Mouse (Mus musculus) spleen, postnatal 14 days (tissue): ENCODE results near the gene Ttc1.

Experiments used
- DNase-seq, 2 experiments: peaks; one replicate each; pipeline ENCODE4 v3.0.0; 2021 to 2022; ENCODE audit warnings: low spot score in 2 of 2

The Ttc1 gene

GRCm38 (mm10) chr11:43747233-43748226 lies at the start of gene Ttc1:
Ttc1 (minus strand) TSS chr11:43748008.
- DNase-seq: peak; percentile 87 to 94

DNA sequence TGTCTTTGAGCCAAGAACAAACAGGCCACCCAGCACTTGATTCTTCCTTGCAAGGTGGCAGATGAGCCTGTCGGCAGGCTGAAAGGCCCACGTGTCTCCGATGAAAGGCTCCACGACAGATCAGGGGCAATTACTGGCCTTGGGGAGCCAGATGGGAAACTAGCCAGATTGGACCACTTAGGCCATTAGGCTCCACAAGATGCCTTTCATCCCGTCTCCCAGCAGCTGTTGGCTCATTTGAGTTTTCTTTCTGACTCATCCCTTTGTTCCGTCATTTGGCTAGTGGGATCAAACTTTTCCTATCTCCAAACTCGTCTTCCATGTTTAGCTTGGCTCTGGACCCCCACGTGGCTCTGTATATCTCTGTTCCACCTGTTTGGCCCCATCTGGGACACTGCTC lies 48.2 kb upstream of the Ttc1 start:
- no peak for DNase-seq

- DNase-seq: no peak
Observed at GRCm38 (mm10) chr11:43790446-43790845, 42.6 kb upstream of the Ttc1 start.

- DNase-seq: peak in 1 of 2 experiments; percentile 31
Observed at GRCm38 (mm10) chr11:43783772-43784171, 36.0 kb upstream of the Ttc1 start.

DNA sequence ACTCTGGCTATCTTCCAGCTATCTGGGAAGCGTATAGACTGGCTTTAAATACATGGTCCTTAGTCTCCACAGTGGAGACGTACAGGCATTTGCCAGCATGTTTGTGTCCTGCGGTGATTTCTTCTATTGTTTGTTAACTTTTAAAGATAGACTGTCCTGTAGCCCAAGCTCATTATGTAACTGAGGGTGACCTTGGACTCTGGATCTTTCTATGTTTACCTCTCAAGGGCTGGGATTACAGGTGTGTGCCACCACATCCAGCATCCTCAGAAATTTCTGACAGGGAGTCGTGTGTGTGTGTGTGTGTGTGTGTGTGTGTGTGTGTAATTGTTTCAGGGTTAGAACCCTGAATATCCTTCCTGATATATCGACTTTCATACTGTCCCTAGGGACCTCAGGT lies 35.3 kb upstream of the Ttc1 start:
- DNase-seq: no peak

DNA sequence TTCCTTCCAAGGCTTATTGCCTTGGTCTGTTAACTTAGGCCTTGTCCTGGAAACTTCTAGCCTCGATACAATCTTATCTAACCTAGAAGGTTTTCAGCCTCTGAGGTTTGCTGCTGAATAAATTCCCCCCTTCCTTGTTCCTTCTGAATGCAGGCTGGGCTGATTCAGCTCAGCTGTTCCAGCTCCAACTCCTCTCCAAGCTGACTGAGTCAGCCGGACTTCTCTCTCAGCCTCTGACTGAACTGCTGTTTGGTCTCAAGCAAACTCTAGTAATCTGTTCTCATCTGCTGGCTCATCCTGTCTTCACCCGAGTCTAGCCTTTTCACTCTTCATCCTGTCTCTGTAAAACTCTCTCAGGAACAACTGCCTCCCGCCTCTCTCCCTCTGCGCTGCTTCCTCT lies 31.7 kb upstream of the Ttc1 start:
- DNase-seq: no peak

GRCm38 (mm10) chr11:43776324-43776694 lies 28.5 kb upstream of the Ttc1 start:
- no peak for DNase-seq

DNA sequence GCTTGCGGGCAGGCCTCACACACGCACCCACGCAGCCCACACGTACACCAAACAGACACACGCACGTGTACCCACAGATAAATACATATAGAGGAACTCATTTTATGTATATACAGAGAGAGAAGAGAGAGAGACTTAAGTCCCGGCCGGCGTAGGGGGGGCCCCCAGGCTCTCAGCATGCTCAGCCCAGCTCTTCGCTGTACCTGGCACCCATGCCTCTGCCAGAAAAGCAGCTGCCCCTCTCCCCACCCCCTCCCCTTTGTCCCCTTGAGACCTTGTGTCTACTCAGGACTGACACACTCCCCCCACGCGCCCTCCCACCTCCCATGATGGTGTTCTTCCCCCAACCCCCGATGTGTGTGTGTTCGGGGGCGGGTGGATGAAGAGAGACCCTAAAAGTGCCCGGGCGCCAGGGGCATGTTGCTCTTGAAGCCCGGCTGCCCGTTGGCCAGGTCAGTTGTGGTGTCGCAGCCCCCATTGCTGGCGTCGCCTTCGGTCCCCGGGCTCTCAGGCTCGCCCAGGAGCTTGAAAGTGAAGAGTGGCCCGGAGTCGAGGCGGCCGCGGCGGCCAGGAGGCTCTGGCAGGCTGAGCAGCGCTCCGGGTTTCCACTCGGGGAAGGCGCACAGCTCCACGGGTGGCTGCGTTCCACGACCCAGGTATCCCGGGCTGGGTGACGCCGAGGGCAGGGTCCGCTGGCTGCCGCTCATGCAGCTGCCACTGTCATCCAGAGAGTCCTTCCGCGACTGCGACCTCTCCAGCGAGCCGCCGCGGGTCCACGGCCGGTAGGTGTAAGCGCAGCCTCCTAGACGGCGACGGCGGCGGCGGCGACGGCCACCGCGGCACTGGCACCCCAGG lies 27.9 kb upstream of the Ttc1 start:
- DNase-seq: peak in 1 of 2 experiments; percentile 1

- no peak for DNase-seq
Observed at GRCm38 (mm10) chr11:43773725-43774124, 25.9 kb upstream of the Ttc1 start.

DNA sequence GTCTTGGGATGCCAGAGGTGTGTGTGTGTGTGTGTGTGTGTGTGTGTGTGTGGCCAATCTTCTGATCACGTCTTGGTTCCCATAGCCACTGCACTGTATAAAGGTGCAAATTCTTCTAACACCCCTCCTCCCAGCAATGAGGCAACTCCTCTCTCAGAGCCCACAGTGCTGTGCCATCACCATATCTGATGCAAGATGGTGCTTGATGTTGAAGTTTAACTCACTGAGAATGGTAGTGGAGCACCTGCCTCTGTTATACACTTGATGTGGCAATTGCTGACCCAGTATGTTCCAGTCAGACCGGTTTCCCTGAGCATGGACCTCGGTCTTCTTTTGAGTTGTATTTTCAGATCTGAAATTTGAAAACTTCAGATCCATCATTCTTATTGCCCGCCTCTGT lies 22.3 kb upstream of the Ttc1 start:
- DNase-seq: no peak

- no peak for DNase-seq
Observed at GRCm38 (mm10) chr11:43767749-43768148, 19.9 kb upstream of the Ttc1 start.

DNA sequence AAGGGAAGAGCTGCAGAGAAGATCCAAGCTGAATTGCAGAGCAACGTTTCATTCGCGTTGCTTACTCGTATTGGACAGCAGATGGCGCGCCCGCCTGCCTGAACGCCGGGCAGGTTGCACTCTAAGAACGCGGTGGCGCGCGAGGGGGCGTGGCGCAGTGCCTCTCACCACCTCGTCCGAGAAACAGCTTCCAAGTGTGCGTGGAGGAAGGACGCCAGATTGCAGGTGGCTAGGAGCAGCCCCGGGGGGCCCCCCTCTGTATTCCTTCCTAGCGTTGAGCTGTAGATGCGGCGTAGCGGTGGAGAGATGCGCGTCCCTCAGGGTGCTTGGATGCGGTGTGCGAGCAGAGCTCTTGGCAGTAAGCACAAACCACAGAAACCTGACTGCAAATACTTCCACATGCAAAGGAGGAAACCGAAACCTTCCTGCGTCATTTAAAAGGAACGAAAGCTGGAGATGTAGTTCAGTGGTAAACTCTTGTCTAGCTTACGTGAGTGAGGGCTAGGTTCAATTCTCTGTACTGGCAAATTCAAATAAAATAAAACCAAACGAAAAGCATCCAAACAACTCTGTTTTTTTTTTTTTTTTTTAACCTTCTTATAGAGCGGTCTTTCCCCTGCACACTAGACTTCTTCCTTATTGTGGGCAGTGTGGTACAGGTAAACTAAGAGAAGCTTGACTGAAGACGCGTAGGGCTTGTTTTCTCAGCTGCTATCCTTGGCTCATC lies 19.3 kb upstream of the Ttc1 start:
- peak; percentile 34 to 58 for DNase-seq

DNA sequence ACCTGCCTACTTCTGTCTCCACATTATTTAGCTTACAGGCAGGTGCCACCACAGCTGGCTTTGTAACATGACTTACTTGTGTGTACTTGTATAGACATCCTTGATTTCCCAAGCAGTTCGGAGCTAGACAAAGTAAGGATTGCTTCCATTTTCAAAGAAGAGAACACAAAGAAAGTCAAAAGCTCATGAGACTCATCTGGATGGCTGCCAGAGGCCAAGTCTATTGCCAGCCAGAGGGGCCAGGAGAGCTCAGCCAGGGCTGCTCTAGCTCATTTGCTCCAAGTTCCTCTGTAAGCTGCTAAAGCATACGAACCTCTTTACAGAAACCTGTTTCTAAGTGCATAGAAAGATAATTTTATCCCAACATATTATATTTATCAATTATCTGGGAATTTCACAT lies 10.6 kb upstream of the Ttc1 start:
- no peak for DNase-seq

GRCm38 (mm10) chr11:43755411-43755810 lies 7.6 kb upstream of the Ttc1 start:
- DNase-seq: no peak

GRCm38 (mm10) chr11:43754568-43754967 lies 6.8 kb upstream of the Ttc1 start:
- DNase-seq: no peak

- no peak for DNase-seq
Observed at GRCm38 (mm10) chr11:43751542-43751941, 3.7 kb upstream of the Ttc1 start.

- no peak for DNase-seq
Observed at GRCm38 (mm10) chr11:43728737-43729301, 19.0 kb downstream of the Ttc1 start.

- DNase-seq: no peak
Observed at GRCm38 (mm10) chr11:43727796-43728195, 20.0 kb downstream of the Ttc1 start.

DNA sequence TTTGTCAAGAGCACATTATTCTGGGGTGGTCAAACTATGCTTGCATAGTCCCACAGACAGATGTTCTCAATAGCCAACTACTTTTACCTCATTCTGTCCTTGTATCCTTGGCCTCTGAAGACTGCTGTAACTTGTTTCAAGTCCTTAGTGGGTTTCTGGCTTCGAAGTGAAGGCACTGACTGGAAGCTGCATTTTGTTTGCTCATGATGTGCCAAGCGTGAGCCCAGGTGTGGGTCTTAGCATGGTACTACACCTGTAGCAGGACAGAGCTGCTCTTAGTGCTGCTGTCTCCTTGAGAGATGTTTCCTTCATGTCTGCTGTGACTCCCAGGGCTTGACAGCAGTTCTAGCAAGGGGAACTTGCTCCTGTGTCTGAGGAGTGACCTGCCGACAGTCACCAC lies 24.4 kb downstream of the Ttc1 start:
- DNase-seq: no peak

- no peak for DNase-seq
Observed at GRCm38 (mm10) chr11:43712178-43712577, 35.6 kb downstream of the Ttc1 start.

GRCm38 (mm10) chr11:43708409-43708808 lies 39.4 kb downstream of the Ttc1 start:
- DNase-seq: no peak

GRCm38 (mm10) chr11:43705751-43706150 lies 42.1 kb downstream of the Ttc1 start:
- DNase-seq: no peak
